Mouse (Mus musculus) forebrain, postnatal 0 days (tissue): ENCODE results near the gene Ticam1. TPM values are rescaled to one million over a fixed set of nuclear protein-coding genes. Genes with fewer than 3 reads are reported as not detected.
A peak's percentile ranks its signal among the peaks of the same experiment; 100 is the strongest.

Experiments used
- ATAC-seq: fragments of 200-750 bp; cut with Nextera tagmentation; 2 replicates; pipeline ENCODE4 v1.8.0; 2017; ENCODE audit warnings: mild to moderate bottlenecking, moderate library complexity
- DNase-seq: peaks from one replicate; pipeline ENCODE4 v3.0.0-alpha.2; 2015
- H3K27ac ChIP-seq: fragments of 300-500 bp; sonication (generic); 2 replicates; pipeline ENCODE4 v1.5.1; 2014; ENCODE audit warnings: low read depth, mild to moderate bottlenecking, antibody characterized with exemption, low read length, moderate library complexity, mixed read lengths
- H3K27me3 ChIP-seq: fragments of 300-500 bp; sonication (generic); 2 replicates; pipeline ENCODE4 v1.6.1; 2014; ENCODE audit warnings: mild to moderate bottlenecking, low read length, mixed read lengths; ENCODE audit not compliant: insufficient read depth
- H3K36me3 ChIP-seq: fragments of 300-500 bp; sonication (generic); 2 replicates; pipeline ENCODE4 v1.6.1; 2014; ENCODE audit warnings: mild to moderate bottlenecking, moderate library complexity; ENCODE audit not compliant: insufficient read depth
- H3K4me1 ChIP-seq: fragments of 300-500 bp; sonication (generic); 2 replicates; pipeline ENCODE4 v1.6.1; 2014; ENCODE audit warnings: antibody characterized with exemption; ENCODE audit not compliant: insufficient read depth
- H3K4me2 ChIP-seq: fragments of 300-500 bp; sonication (generic); 2 replicates; pipeline ENCODE4 v1.6.1; 2014; ENCODE audit warnings: low read depth, mild to moderate bottlenecking, moderate library complexity
- H3K4me3 ChIP-seq: fragments of 300-500 bp; sonication (generic); 2 replicates; pipeline ENCODE4 v1.5.1; 2014; ENCODE audit warnings: low read depth, low read length, mixed read lengths
- H3K9ac ChIP-seq: fragments of 300-500 bp; sonication (generic); 2 replicates; pipeline ENCODE4 v1.6.1; 2014; ENCODE audit warnings: mild to moderate bottlenecking
- H3K9me3 ChIP-seq: fragments of 300-500 bp; sonication (generic); 2 replicates; pipeline ENCODE4 v1.6.1; 2016; ENCODE audit warnings: low read length
- CTCF ChIP-seq: sonication (generic); IDR thresholded peaks from 2 replicates; pipeline ENCODE4 v1.5.1; 2016; ENCODE audit warnings: antibody characterized with exemption, control low read depth, low read depth
- WGBS: fragments of 180-500 bp; shearing (Covaris S2); extraction: QIAGEN DNeasy Blood & Tissue Kit; methylation state at CpG from one replicate; pipeline ENCODE4 v1.1.7; 2014; 5-methylcytosine and 5-hydroxymethylcytosine counted together
- polyA plus RNA-seq: library from polyadenylated mRNA; unstranded; fragments of >200 nt; fragmentation: Nextera tagmentation; extraction: Ambion mirVana; gene quantifications from 2 replicates; pipeline ENCODE4 v1.2.1, GENCODE M21; 2015
- total RNA-seq: library from RNA; depleted of rRNA; stranded (reverse); fragments of >200 nt; gene quantifications from 2 replicates; pipeline ENCODE4 v1.2.3, GENCODE M21; 2014

Ticam1 gene
- total and polyA plus RNA-seq, 2 experiments from 2014 or later: 1.5 to 2.5 TPM

GRCm38 (mm10) chr17:56298238-56298637 lies 21.7 kb upstream of the Ticam1 start:
- H3K4me3 ChIP-seq: no peak overlapping the region
- no peak overlapping the region for H3K9ac ChIP-seq
- no peak overlapping the region for H3K27ac ChIP-seq
- no peaks in the 10 kb centered on the region for H3K27me3 ChIP-seq
- DNase-seq: no peak
- ATAC-seq: no peak
- no peak overlapping the region for H3K4me2 ChIP-seq
- 94% methylated on average over 1 of the region's 1 CpGs for WGBS
- TF ChIP-seq CTCF: no peak
- H3K36me3 ChIP-seq: no peaks in the 10 kb centered on the region
- peaks cover 2% of the 10 kb centered on the region; the same call in 1 of the 2 replicates for H3K4me1 ChIP-seq
- H3K9me3 ChIP-seq: no peaks in the 10 kb centered on the region

GRCm38 (mm10) chr17:56296201-56296600 lies 19.6 kb upstream of the Ticam1 start:
- no peak for TF ChIP-seq CTCF
- H3K4me2 ChIP-seq: no peak overlapping the region
- H3K9me3 ChIP-seq: no peaks in the 10 kb centered on the region
- H3K36me3 ChIP-seq: no peaks in the 10 kb centered on the region
- ATAC-seq (no peak), DNase-seq (no peak)
- no peak overlapping the region for H3K9ac ChIP-seq
- no peak overlapping the region for H3K4me3 ChIP-seq
- H3K27me3 ChIP-seq: no peaks in the 10 kb centered on the region
- H3K27ac ChIP-seq: no peak overlapping the region
- H3K4me1 ChIP-seq: no peaks in the 10 kb centered on the region
- WGBS: 61% methylated on average over 1 of the region's 1 CpGs

- 77% methylated on average over 19 of the region's 19 CpGs for WGBS
- Histone ChIP-seq H3K27me3 (no peaks in the 10 kb centered on the region), H3K4me1 (0 out of 2 replicates have a peak, but pooled peaks cover 5% of the 10 kb centered on the region), H3K4me2 (no peak overlapping the region), H3K4me3 (no peak overlapping the region), H3K36me3 (no peaks in the 10 kb centered on the region), H3K27ac (no peak overlapping the region), H3K9me3 (no peaks in the 10 kb centered on the region), H3K9ac (no peak overlapping the region)
- ATAC-seq: no peak
- no peak for DNase-seq
- no peak for TF ChIP-seq CTCF
Measured at GRCm38 (mm10) chr17:56294241-56294640, 17.7 kb upstream of the Ticam1 start.

- H3K27me3 ChIP-seq: no peaks in the 10 kb centered on the region
- ATAC-seq: no peak
- H3K9ac ChIP-seq: no peak overlapping the region
- no peak for DNase-seq
- TF ChIP-seq CTCF: no peak
- WGBS: 84% methylated on average over 1 of the region's 1 CpGs
- H3K4me3 ChIP-seq: no peak overlapping the region
- H3K27ac ChIP-seq: no peak overlapping the region
- H3K36me3 ChIP-seq: no peaks in the 10 kb centered on the region
- no peaks in the 10 kb centered on the region for H3K9me3 ChIP-seq
- H3K4me2 ChIP-seq: no peak overlapping the region
- 0 out of 2 replicates have a peak, but pooled peaks cover 5% of the 10 kb centered on the region for H3K4me1 ChIP-seq
Measured at GRCm38 (mm10) chr17:56293291-56293690, 16.7 kb upstream of the Ticam1 start.

GRCm38 (mm10) chr17:56292531-56293222 lies 16.1 kb upstream of the Ticam1 start, which contains the start of gene Plin3:
Gene Plin3, minus strand, starts transcription at chr17:56292873.
- H3K27ac ChIP-seq: no peak within 1 kb of the TSS
- no peak within 1 kb of the TSS for H3K9ac ChIP-seq
- H3K4me3 ChIP-seq: no peak within 1 kb of the TSS
- DNase-seq: no peak
- no peak for TF ChIP-seq CTCF
- 91% methylated on average over 4 of the region's 4 CpGs for WGBS
- H3K4me2 ChIP-seq: no peak within 1 kb of the TSS
- H3K9me3 ChIP-seq: no peaks in the 10 kb centered on the region
- H3K36me3 ChIP-seq: no peaks in the 10 kb centered on the region
- 0 out of 2 replicates have a peak, but pooled peaks cover 5% of the 10 kb centered on the region for H3K4me1 ChIP-seq
- no peaks in the 10 kb centered on the region for H3K27me3 ChIP-seq
- ATAC-seq: no peak

- no peaks in the 10 kb centered on the region for H3K9me3 ChIP-seq
- H3K9ac ChIP-seq: no peak overlapping the region
- no peak overlapping the region for H3K27ac ChIP-seq
- no peak for TF ChIP-seq CTCF
- no peak overlapping the region for H3K4me2 ChIP-seq
- WGBS: 60% methylated on average over 7 of the region's 7 CpGs
- no peak for ATAC-seq
- H3K36me3 ChIP-seq: no peaks in the 10 kb centered on the region
- no peak for DNase-seq
- no peak overlapping the region for H3K4me3 ChIP-seq
- no peaks in the 10 kb centered on the region for H3K27me3 ChIP-seq
- H3K4me1 ChIP-seq: 0 out of 2 replicates have a peak, but pooled peaks cover 5% of the 10 kb centered on the region
Measured at GRCm38 (mm10) chr17:56291826-56292475, 15.4 kb upstream of the Ticam1 start.

- H3K36me3 ChIP-seq: no peaks in the 10 kb centered on the region
- peak overlapping the region; percentile 13 for H3K4me3 ChIP-seq
- WGBS: 2% methylated on average over 15 of the region's 16 CpGs
- DNase-seq (peak; percentile 84), ATAC-seq (peak; percentile 89)
- peak overlapping the region; percentile 45 for H3K9ac ChIP-seq
- H3K9me3 ChIP-seq: no peaks in the 10 kb centered on the region
- peak overlapping the region; percentile 48; the same call in 1 of the 2 replicates for H3K27ac ChIP-seq
- peak overlapping the region; percentile 46 for H3K4me2 ChIP-seq
- peak; percentile 86 for TF ChIP-seq CTCF
- H3K27me3 ChIP-seq: no peaks in the 10 kb centered on the region
- H3K4me1 ChIP-seq: 0 out of 2 replicates have a peak, but pooled peaks cover 5% of the 10 kb centered on the region
Measured at GRCm38 (mm10) chr17:56291171-56291511, 14.6 kb upstream of the Ticam1 start.
